Comparison of ENCODE assay signal across 8 mouse cellular contexts in the genomic region with DNA sequence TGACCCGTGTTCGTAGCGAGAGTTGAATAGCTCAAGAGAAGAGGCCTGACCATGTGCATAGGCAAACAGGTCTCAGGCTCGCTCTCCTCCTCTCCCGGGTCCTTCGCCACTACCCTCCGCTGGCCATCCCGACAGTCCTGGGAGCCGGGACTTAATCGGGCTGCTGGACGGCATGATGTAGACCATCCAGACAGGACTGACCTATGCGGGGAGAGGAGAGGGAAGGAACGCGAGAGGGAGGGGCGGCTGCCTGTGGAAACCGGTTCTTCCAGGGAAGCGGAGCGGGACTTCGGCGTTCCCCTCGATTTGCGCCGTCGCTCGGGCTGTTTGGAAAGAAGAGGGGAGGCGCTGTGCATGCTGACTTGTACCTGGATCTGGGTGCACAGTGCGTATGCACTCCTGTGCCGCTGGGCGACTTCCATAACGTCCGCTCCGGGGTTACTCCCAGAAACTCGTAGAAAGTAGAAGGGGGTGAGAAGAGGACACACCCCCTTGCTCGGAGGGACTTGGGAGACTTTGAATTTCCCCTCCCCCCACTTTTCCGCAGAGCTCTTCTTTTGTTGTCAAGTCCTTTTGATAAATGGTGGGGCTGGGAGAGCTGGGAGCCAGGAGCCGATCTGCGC. TPM values are rescaled to one million over a fixed set of nuclear protein-coding genes. Genes with fewer than 3 reads are reported as not detected.
DNase-seq lines count a peak whose midpoint lies in the region; ATAC-seq and TF ChIP-seq lines count a peak whose summit lies in the region.

TSS of gene Zfp503 (minus strand) at position 311 of the 623 bp plus-strand sequence.

- peak within 1 kb of the TSS; percentile 89 for H3K4me3 ChIP-seq in intestine, embryonic 16.5 days (ENCODE audit: low read length)
- peak within 1 kb of the TSS; percentile 56 for H3K4me3 ChIP-seq in liver, embryonic 16.5 days (ENCODE audit: low read depth, low read length)
- H3K4me3 ChIP-seq in neural tube, embryonic 15.5 days (replicated peaks): peak within 1 kb of the TSS; percentile 85

- peak; percentile 89 for DNase-seq in R1 (ENCODE audit: low read depth, low spot score)
- peak; percentile 83 for DNase-seq in brain, embryonic 14.5 days (ENCODE audit: low read depth)
- peak; percentile 52 for DNase-seq in gastrocnemius, postnatal 14 days
- DNase-seq in frontal cortex, postnatal 10 days (ENCODE audit: low spot score in 2 of 2): no peak
- DNase-seq in spleen, postnatal 4 days (ENCODE audit: low spot score in 2 of 2): no peak

- no peaks in the 10 kb centered on the region; the same call in 1 of the 2 replicates for H3K36me3 ChIP-seq in intestine, embryonic 16.5 days (ENCODE audit: control insufficient read depth, insufficient read depth, low read length)
- H3K36me3 ChIP-seq in liver, embryonic 16.5 days (ENCODE audit: control insufficient read depth, insufficient read depth): no peaks in the 10 kb centered on the region
- H3K36me3 ChIP-seq in neural tube, embryonic 15.5 days: no peaks in the 10 kb centered on the region

- intact Hi-C loops in gastrocnemius, postnatal 14 days (cut with DNase I; ENCODE audit: low total_unique reads): loop anchor here (10.0 kb wide), 2 partner anchors 815 to 1055 kb away; no protein-coding TSS in a partner anchor

- TF ChIP-seq POLR2A in brain, embryonic 14.5 days (IDR thresholded peaks at IDR 0.05; ENCODE audit: borderline replicate concordance, extremely low read depth, insufficient read depth, insufficient read length, poor library complexity, severe bottlenecking): no peak

- H3K4me2 ChIP-seq in intestine, embryonic 16.5 days (ENCODE audit: low read depth, low read length): peak within 1 kb of the TSS; percentile 94
- peak within 1 kb of the TSS; percentile 57 for H3K4me2 ChIP-seq in liver, embryonic 16.5 days (ENCODE audit: low read depth, low read length)
- peak within 1 kb of the TSS; percentile 80 for H3K4me2 ChIP-seq in neural tube, embryonic 15.5 days

- H3K4me1 ChIP-seq in intestine, embryonic 16.5 days (ENCODE audit: control insufficient read depth, insufficient read depth, low read length): peaks cover 22% of the 10 kb centered on the region
- H3K4me1 ChIP-seq in liver, embryonic 16.5 days (ENCODE audit: control insufficient read depth, low read depth, low read length): peaks cover 3% of the 10 kb centered on the region
- H3K4me1 ChIP-seq in neural tube, embryonic 15.5 days: peaks cover 75% of the 10 kb centered on the region

- under 1% methylated on average over 37 of the region's 37 CpGs for WGBS in intestine, embryonic 16.5 days
- 1% methylated on average over 36 of the region's 37 CpGs for WGBS in liver, embryonic 16.5 days (ENCODE audit: insufficient replicate concordance)
- under 1% methylated on average over 35 of the region's 37 CpGs for WGBS in neural tube, embryonic 15.5 days

- H3K9me3 ChIP-seq in intestine, embryonic 16.5 days (ENCODE audit: control insufficient read depth, low read length): no peaks in the 10 kb centered on the region
- H3K9me3 ChIP-seq in liver, embryonic 16.5 days (replicated peaks; ENCODE audit: control insufficient read depth, low read length): no peaks in the 10 kb centered on the region
- H3K9me3 ChIP-seq in neural tube, embryonic 15.5 days (replicated peaks): no peaks in the 10 kb centered on the region

- peak; percentile 12 for ATAC-seq in intestine, embryonic 16.5 days
- ATAC-seq in liver, embryonic 16.5 days (ENCODE audit: low read depth): no peak
- no peak for ATAC-seq in neural tube, embryonic 15.5 days (ENCODE audit: low FRiP score)

- peak within 1 kb of the TSS; percentile 70 for H3K9ac ChIP-seq in intestine, embryonic 16.5 days (ENCODE audit: low read depth, low read length)
- no peak within 1 kb of the TSS for H3K9ac ChIP-seq in liver, embryonic 16.5 days (ENCODE audit: low read depth, low read length)
- peak within 1 kb of the TSS; percentile 50 for H3K9ac ChIP-seq in neural tube, embryonic 15.5 days (replicated peaks)

- H3K27me3 ChIP-seq in intestine, embryonic 16.5 days (replicated peaks; ENCODE audit: control insufficient read depth, insufficient read depth, low read length): no peaks in the 10 kb centered on the region
- peaks cover 100% of the 10 kb centered on the region for H3K27me3 ChIP-seq in liver, embryonic 16.5 days (ENCODE audit: control insufficient read depth, insufficient read depth, low read depth, low read length)
- H3K27me3 ChIP-seq in neural tube, embryonic 15.5 days (replicated peaks): peaks cover 20% of the 10 kb centered on the region

- no peak for TF ChIP-seq CTCF in brain, embryonic 14.5 days (IDR thresholded peaks at IDR 0.05; ENCODE audit: borderline replicate concordance, extremely low read depth, insufficient read depth, insufficient read length)

- peak within 1 kb of the TSS; percentile 99 for H3K27ac ChIP-seq in intestine, embryonic 16.5 days (ENCODE audit: low read length)
- no peak within 1 kb of the TSS for H3K27ac ChIP-seq in liver, embryonic 16.5 days (ENCODE audit: low read length)
- H3K27ac ChIP-seq in neural tube, embryonic 15.5 days (replicated peaks): peak within 1 kb of the TSS; percentile 97

RNA-seq across cellular contexts. Expression of gene Zfp503, which starts in this region (rescaled TPM):
- polyA plus RNA-seq in brain, embryonic 14.5 days (2012; rRNA removed): 19.1 and 26.3 TPM in 2 replicates
- 1 to 10 TPM; 7.2 to 9.7 TPM for total RNA-seq in gastrocnemius, postnatal 14 days (2021)
- 5.1 and 7.2 TPM in 2 replicates for polyA plus RNA-seq in intestine, embryonic 16.5 days (2015; fragmentation: Nextera tagmentation; extraction: Ambion mirVana)
- 0.49 and 0.61 TPM in 2 replicates for polyA plus RNA-seq in liver, embryonic 16.5 days (2015; fragmentation: Nextera tagmentation; extraction: Ambion mirVana)
- polyA plus RNA-seq in neural tube, embryonic 15.5 days (2015; fragmentation: Nextera tagmentation; extraction: Ambion mirVana): 12.7 and 12.9 TPM in 2 replicates

Comparison
In these comparisons a context has a peak if more than half of its experiments do, and no peak if none do; other contexts are left out.
1. DNase-seq: peak in R1 (single experiment), brain, embryonic 14.5 days (single experiment) and gastrocnemius, postnatal 14 days (single experiment); none in frontal cortex, postnatal 10 days (0 of 2) and spleen, postnatal 4 days (0 of 2).
2. Peak in every context shown above with its lines, with median percentiles within 50 percentile points of each other: H3K4me2 ChIP-seq and H3K4me3 ChIP-seq.